Mouse (Mus musculus): ENCODE results near the gene Grb7.

- TF ChIP-seq CTCF (IDR thresholded peaks at IDR 0.05; ENCODE audit: low read depth, low read length) (no peak), POLR2A (IDR thresholded peaks at IDR 0.05; ENCODE audit: extremely low read depth, insufficient read depth, low read length) (no peak)
Observed at GRCm38 (mm10) chr11:98488540-98489234, 42.5 kb downstream of the Grb7 start.
